Mouse (Mus musculus) lung, postnatal 0 days (tissue): Measurements from ENCODE around the gene Casp9.

Experiments
- CTCF ChIP-seq: IDR thresholded peaks from 2 replicates; pipeline ENCODE4 v1.5.1; 2016; ENCODE audit warnings: antibody characterized with exemption, mild to moderate bottlenecking
- EP300 ChIP-seq: IDR thresholded peaks from 2 replicates; pipeline ENCODE4 v1.6.1; 2016; ENCODE audit warnings: antibody characterized with exemption, mild to moderate bottlenecking, control low read depth

DNA sequence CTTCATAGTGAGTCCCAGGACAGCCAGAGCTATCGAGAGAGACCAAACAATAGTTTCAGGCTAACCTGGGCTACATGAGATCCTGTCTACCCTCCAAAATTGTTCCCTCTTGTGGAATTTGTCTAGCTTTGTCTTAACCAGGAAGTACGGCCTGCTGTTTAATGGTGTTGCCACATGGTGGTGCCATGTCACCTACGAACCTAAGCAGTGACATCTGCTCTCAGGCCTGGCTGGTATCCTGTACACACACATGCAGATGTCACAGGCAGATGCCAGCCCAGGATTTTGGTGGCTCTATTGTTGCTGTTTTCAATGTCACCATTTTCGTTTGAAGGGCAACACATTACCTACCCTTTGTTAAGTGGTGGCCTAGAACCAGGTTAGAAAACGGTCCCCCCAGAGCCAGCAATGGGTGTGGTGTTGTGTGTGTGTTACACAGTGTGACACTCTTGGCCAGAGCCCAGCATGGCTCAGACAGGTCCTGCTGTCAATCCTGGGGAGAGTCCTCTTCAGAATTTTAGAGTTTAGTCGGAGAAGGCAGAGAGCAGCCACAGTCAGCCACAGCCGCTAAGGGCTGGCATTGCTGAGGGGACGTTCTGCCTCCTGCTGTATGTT, 16.5 kb downstream of the Casp9 start:
- TF ChIP-seq CTCF = peak; percentile 75
- TF ChIP-seq EP300 = no peak
